Mouse (Mus musculus) cerebellum, adult 2 months (tissue): ENCODE measurements at regions not wholly inside any gene's neighbourhood (a gene's known extent, or its start where the extent isn't known, plus 50 kb on each side); places are given as distances from the start of the nearest gene placed in this dataset.

Source experiments
- CTCF ChIP-seq: fragments of 200-500 bp; IDR thresholded peaks from 2 replicates; pipeline ENCODE4 v1.5.1; 2011; ENCODE audit warnings: low read depth, mild to moderate bottlenecking, control low read depth, low read length, moderate library complexity, borderline replicate concordance; ENCODE audit not compliant: insufficient read depth
- POLR2A ChIP-seq: fragments of 200-500 bp; IDR thresholded peaks from 2 replicates; pipeline ENCODE4 v1.6.1; 2011; ENCODE audit warnings: low read length, control low read depth, borderline replicate concordance; ENCODE audit not compliant: insufficient read depth

DNA sequence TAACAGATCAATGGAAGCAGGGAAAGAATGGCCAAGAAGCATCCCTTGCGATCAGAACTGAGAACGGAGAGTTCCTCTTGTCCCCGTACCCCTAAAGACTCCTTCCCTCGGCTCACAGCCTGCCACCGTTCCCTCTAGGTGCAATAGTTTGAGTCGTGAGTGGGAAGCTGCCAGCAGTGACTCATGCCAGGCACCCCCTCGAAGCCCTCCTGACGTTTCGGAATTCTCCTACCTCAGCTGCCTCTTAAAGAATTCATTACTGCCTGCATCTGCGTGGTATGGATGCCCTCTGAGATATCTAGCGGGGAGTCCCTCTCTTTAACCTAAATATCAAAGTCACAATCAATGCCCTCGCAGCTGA lies 92.2 kb upstream of the Spon1 start:
- no peak for TF ChIP-seq CTCF
- no peak for TF ChIP-seq POLR2A
